Mouse (Mus musculus) natural killer cell, adult 2 months (primary cell): ENCODE data around the gene Hpse2.

Experiments
- DNase-seq, 2 experiments: peaks; one replicate each; pipeline ENCODE4 v3.0.0; 2022; ENCODE audit warnings: low spot score in 2 of 2

Hpse2 gene

DNA sequence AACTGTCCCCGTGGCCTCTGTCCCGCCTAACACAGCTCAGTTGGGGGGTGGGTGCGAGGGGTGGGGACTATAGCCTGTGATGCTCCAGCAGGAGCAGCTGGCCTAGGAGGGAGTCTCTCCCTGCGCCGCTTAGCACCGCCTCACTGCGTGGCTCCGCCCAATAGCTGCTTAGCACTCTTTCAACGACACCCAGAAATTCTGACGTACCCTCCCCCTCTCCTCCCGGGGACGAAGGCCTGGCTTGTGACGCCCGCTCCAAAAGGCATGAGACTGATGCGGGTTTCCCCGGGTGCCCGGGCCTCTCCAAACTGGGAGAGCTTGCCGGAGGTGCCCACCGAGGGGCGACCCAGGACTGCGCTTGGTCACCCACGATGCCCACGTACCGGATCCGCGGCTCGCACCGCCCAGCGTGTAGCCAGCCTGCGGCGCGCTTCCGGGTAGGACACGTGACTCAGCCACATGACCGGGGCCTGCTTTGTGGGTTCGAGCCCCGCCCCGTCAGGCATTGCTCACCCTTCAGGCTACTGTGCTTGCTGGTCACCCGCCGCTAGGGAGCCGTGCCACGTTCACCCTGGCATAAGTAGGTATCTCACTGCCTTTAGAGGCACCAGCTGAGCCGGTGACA, 608.5 kb downstream of the Hpse2 start, which contains the start of gene Hps1:
TSS of gene Hps1 (minus strand) at position 448 of the 625 bp plus-strand sequence.
- peak; percentile 90 to 92 for DNase-seq

DNA sequence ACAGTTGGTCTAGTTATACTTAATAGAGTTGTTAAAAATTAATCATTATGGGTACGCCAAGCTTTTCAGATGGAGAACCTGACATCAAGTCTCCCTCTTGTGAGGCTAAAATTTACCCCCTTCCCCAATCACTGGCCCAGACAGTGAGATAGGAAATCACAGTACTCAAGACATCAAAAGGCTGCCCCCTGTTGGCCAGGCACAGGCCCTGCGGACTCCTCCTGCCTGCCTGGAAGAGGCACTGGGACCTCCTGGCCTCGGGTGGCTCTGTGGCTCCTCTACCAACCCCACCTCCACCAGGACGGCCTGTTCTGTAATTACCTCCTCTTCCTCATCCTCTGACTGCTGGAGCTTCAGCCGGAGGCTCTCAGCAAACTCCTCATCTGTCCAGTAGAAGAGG, 610.4 kb downstream of the Hpse2 start:
- peak; percentile 18 to 49 for DNase-seq

DNA sequence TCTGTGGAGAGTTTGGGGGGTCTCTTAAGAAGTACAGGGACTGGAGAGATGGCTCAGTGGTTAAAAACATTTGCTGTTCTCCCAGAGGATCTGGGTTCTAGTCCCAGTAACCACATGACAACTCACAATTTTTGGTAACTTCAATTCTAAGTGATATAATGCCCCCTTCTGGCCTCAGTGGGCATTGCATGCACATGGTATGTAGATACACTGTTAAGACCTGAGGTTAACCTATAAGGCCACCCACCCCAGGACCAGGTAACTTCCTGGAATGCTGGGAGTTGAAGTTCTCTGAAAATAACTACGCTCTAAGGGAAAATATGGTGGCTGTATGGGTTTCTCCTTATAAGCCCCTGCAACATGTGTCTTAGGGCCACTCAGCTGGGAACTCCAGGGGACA, 611.3 kb downstream of the Hpse2 start:
- DNase-seq = peak; percentile 7 to 35

DNA sequence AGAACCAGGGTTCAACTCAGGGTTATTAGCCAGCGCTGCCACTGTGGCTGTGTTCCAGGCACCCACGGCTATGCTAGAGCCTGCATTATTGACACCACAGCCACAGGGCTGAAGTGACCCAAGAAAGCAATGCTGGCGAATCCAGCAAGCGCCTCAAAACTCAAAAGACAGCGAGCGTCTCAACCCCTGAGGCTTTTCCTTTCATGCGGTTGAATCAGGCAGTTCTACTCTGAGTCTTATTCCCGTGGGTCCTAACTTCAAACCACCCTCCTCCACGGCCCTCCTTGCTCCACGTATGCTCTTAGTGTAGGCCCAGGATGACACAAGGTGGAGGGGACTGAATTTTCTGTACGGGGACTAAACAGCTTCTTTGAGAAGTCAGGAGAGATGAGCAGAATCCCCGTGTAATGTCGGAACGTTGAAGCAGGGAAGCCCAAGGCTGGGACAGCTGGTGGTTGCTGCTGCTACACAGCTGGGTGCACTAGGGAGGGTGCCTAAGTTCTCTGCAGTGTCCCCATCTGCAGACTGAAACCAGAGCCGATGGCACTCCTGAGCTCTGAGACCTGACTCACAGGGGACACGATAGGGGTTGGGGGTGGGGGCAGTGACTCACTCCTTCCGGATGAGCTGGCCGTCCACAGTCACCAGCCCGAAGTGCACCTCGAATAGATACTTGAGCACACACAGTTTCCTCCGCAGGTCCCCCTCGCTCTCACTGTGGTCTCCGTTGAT, 617.8 kb downstream of the Hpse2 start:
- DNase-seq = no peak

DNA sequence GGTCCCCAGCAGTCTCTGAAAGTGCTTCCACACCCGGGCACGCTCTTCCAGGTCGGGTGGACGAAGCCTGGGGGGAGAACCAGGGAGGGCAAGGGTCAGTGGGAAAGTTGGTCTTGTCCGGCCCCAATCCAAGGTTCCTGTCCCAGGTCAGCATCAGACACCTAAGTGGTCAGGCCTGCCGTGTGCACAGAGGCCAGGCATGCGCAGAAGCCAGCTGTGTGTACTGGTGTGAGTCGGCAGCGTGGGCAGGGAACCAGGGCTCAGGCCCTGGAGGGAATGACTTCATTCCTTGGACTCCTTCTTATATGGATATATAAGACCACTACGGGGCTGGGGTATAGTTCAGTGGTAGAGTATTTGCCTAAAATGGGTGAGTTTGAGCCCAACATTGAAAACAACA, 618.5 kb downstream of the Hpse2 start:
- DNase-seq = no peak

DNA sequence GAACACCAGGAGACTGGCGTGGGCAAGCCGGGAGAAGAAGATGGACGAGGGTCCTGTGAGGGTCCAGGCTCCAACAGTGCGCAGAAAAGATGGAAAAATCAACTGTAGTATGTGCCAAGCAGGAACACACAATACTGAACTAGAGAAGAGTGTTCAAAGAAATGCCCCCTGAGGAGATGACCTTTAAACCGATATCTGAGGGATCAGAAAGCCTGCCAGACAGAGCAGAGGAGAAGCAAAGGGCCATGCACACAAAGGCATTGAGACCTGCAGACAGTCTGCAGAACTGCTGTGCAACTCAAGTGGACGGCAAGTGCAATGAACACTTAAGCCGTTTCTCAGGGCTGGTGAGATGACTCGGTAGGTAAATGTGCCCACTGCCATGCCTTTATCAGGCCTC, 620.8 kb downstream of the Hpse2 start:
- no peak for DNase-seq

DNA sequence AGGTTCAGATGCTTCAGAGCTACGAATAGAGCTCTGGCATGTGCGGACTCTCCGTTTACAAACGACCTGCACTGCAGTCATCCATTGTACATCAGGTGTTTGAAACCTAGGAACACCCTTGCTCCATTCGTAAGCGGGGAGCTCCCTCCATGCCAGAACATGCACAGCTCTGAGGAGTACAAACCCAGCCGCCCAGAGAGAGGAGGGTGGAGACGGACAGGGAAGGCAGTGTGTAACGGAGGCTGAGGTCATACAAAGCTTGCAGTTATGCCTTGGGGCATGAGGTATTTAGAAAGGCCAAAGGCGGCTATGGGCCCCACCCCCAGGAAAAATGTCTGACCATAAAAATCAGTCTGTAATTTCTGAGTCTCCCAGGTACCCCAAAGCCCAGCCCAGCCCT, 623.8 kb downstream of the Hpse2 start:
- no peak for DNase-seq

DNA sequence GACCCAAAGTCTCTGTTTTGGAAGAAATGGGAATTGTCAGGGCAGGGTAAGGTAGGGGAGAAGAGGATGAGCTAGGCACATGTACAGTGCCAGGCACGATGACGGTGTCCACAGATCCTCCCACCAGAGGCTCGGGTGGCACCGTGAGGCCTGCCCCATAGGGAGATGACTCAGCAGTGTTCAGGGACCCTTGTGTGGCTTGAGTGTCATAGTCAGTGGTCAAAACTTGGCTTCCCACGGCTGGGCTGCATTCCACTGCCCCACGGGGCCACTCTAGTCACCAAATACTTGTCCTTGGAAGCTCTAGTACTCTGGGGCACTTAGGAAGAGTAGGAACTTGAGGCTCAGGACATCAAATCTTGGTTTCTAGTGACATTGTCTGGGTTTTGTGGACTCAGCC, 631.5 kb downstream of the Hpse2 start:
- DNase-seq = no peak

DNA sequence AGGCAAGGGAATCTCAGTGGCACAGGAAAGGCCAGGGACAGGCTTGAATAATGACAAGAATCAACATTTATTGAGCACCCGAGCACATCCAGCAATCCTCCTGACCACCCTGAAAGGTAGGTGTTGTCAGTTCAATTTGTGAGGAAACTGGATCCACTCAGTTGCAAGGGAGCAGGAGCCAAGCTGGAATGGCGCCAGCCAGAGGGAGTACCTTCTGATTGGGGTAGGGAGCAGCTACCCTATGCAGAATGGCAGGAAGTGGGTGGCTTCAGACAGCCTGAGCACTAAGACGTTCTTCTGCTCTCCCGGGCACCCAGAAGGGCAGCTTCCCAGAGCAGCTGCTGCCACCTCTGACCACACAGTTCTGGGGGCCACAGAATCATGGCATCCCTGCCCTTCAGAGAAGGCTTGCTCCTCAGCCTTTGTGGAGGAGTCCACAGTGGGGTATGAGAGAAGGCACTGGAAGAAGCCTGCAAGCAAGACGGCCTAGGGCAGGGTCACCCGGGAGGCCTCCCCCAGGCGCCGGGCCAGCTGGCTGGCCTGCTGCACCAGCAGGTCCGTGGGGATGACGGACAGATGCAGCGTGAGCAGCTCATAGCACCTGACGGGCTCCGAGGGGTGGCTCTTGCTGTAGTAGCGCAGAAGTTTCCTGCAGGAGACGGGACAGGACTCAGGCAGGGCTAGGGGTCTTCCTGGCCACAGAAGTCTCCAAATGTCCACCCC, 632.8 kb downstream of the Hpse2 start:
- DNase-seq = no peak

DNA sequence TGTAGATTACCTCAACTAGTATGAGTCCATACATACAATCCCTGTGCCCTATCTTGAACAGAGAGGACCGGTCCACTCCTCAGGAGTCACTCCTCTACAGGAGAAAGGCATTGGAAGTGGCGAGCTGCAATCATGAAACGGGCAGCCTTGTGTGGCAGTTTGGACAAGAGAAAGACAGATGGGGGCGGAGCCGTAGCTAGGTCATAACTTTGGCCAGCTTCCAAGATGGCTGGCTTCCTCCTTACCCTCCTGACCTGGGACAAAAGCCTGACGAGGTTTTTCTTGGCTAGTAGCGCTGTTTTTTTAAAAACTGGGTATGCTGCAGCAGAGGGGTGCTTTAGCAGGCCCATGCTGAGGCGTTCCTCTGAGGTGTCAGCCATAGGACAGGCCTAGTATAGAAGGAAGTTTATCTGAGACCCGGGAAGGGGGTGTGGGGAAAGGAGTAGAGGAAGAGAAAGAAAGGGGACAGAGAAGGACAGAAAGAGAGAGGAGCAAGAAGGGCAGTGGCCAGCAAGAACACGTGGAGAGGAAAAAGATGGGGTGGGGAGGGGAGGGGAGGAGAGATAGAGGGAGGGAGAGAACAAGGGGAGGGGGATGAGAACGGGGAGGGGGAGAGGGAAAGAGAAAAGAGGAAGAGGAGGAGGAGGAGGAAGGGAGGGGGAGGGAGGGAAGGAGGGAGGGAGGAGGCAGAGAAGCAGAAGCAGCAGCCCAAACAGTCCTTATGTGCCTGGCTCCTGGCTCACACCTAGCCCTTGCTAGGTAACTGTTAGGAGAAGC, 634.8 kb downstream of the Hpse2 start:
- peak in 1 of 2 experiments; percentile 11 for DNase-seq

DNA sequence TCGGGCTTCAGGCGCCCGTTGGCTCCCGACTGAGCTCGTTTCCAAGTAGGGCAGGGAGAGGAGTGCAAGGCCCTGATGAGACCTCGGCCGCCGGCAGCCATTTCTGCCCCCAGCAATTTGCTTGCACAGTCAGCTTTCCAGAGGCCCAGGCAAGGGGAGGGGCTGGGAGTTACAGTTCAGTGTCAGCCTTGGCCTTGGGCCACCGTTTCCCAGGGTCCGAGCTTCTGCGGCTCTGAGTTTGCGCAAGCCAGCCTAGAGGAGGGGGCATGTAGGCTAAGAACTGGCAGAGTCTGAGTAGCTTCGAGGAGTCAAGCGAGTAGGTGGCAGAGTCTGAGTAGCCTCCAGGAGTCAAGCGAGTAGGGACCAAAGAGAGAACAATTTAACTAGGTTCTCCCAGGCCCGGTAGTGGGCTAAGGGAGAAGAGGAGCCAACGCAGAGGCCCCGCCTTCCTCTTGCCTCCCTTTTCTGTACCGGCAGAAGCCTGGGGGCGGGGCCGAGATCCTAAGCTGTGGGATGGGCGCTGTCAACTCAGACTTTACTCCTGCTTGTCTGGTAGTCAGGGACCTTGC, 635.7 kb downstream of the Hpse2 start, which contains the start of gene Pyroxd2:
TSS of gene Pyroxd2 (minus strand) at position 413 of the 569 bp plus-strand sequence.
- no peak for DNase-seq

DNA sequence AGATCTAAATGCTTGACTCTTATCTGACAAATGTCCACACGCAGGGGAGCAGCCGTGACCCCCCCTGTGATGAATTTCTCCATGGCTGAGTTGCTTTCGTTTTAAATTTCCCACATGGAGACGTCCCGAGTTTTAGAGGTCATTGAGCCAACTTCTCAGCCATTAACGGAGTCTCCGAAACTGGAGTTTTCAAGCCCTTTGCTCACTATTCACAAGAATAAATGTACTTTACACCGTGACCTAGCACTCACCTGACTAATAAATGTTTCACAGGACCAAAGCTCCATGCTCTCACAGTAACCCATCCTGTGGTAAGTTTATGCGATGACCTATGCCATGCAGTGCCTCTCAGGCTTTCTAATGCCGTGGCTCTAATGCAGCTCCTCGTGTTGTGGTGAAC, 638.0 kb downstream of the Hpse2 start:
- DNase-seq = no peak

DNA sequence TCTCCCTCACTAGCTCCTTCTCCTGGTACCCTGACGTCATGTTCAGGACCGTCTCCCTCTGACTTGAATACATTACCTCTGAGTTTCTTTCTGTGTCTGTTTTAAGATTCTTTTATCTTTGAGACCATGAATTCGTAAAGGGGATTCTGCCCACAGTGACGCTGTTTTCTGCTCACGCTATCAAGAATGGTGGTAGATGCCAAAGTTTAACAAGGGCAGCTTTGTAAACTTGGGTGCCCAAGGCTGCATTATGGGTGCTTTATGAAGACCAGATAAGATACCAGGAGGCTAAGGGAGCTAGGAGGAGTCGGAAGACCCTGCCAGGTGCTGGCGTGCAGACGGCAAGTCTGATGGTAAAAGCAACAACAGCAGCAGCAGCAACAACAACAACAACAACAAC, 641.5 kb downstream of the Hpse2 start:
- DNase-seq = no peak

DNA sequence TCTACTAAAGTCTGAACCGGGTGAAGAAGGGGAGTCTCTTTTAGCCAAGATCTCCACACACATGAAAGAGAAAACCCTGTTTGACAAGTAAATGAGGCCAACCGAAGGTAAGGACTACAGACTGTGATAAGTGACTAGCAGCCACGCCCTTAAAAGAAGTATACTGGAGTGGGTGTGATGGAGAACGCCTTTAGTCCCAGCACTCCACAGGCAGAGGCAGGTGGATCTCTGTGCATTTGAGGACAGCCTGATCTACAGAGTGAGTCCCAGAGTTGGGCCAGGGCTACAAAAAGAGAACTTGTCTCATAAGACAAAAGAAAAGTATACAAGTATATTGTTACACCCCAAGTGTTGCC, 642.3 kb downstream of the Hpse2 start:
- DNase-seq = no peak

DNA sequence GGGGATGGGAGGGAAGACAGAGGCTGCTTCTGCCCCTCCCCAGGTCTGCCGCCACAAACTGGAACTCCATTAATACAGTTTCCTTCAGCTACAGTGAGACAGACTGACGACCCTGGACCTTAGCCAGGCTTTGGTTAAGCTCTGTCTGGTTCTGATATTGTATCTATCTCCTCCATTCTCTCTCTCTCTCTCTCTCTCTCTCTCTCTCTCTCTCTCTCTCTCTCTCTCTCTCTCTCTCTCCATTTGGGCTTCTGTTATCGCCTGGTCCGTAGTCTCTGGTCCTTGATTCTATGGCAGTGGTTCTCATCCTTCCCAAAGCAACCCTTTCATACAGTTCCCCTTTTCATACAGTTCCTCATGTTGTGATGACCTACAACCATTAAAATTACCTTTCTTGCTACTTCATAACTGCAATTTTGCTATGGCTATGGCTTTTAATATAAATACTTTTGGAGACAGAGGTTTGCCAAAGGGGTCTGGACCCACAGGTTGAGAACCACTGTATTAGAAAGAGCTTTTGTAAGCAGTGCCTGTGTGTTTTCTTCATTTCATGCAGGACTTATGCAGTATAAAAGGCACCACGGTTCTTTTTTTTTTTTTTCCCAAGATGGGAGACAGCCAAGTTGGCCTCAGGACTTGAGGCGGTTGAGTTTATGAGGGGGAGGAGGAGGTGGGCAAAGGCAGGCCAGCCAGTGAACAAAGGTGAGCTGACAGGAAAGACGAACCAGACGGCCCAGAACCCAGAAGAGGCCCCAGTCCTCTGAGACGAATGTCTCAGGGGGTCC, 642.9 kb downstream of the Hpse2 start:
- no peak for DNase-seq

DNA sequence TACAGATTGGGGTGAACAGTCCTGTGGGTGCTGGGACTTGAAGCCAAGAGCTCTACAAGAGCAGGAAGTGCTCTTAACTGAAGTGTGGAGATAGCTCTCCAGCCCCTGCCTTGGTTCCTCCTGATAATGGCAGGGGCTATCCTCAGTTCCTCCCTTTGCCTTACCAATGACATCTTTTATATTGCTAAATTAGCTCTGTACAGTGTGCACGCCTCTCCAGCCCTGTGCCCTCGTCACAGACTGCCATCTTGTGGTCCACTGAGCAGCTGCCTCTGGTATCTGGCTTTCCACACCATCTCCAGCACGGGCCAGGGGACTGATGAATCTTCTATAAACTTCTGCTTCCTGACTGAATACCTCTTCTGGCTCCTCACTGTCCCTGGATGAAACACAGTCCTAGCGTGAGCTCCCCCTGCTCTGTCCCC, 644.0 kb downstream of the Hpse2 start:
- no peak for DNase-seq

DNA sequence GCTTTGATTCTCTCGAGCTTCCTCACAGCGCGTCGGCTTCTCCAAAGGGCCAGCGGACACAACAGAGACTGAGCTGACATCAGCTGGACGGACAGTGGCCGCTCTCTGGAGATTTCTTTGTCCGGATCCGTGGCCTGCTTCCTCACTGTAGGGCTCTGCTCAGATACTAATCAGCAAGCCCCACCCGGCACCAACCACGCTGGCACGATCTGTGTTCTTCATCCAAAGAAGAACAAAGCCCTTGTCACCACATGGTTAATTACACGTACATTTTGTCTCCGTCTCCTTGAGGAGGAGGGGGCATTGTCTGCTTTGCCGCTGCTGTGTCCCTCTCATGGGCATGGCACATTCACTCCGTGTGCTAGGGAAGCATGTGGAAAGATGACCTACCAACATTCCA, 644.9 kb downstream of the Hpse2 start:
- DNase-seq = no peak

DNA sequence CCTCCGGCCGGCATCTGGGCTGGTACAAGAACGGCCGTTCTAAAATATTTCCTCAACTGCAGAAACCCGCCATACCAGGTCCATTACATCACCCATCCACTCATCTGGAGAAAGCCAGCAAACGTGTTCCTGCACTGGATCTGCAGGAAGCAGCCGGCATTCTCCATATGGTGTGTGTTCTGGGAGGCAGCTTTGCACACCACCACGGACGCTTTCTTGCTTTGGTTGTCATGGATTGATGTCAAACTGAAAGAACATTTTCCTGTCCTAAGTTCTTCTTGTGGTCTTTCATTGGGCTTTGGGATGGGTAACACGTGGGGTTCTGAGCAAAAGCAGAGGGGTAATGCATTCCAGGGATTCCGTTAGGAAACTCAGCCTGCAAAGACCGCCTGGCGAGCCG, 646.3 kb downstream of the Hpse2 start:
- no peak for DNase-seq

DNA sequence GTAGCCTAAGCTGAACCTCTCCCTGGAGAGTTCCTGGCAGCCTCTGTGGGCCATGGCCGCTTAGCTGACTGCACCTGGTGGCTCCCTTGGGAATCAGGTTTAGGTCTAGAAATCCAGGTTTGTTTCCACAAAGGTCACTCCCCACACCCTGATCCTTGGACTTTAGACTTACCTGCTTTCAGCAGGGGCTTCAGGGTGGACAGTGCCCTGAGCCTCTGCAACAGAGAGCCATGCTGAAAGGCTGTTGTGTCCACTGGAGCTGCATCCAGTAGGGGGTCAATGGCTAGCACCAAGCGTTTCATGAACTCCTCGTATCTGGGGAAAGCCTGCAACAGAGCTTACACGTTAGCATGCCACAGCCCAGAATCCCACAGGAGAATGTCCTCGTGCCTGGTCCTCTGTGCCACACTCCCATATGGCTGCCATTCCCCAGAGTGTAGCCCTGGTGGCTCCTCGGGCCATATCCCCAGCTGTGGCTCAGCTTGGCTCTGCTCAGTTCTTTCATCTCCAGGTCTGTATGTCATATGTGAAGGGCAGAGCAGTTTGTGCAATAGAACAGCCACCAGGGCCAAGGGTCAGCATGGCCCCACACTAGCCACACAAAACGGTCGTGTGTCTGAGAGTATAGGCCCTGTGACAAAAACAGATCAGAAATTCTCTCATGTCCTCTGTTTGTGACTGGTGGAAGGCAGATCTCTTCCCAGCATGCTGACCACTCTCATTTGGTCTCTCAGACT, 647.8 kb downstream of the Hpse2 start:
- DNase-seq = no peak

DNA sequence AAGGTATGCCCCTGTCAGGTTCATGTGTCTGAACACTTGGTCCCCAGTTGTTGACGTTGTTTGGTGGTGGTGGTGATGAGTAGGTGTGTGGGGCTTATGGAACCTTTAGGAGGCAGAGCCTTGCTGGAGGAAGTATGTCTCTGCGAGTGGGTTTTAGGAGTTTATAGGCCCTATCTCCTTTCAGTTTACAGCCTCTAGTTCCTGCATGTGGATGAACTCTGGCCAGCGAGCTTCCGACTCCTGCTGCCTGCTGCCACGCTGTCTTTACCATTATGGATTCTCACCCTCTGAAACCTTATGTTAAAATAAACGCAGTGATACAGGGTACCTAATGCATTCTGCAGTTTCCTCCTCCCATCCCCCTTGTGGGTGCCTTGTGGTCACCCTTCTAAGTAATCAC, 648.4 kb downstream of the Hpse2 start:
- no peak for DNase-seq
